Mouse (Mus musculus) embryonic facial prominence, embryonic 10.5 days (tissue): ENCODE measurements around the gene Gpr155. TPM values are rescaled to one million over a fixed set of nuclear protein-coding genes. Genes with fewer than 3 reads are reported as not detected.
A peak's percentile ranks its signal among the peaks of the same experiment; 100 is the strongest.

ENCODE experiments used
- DNase-seq: peaks from one replicate; pipeline ENCODE4 v3.0.0-alpha.2; 2017; ENCODE audit warnings: low spot score
- H3K27ac ChIP-seq: fragments of 300-500 bp; sonication (generic); replicated peaks from 2 replicates; pipeline ENCODE4 v1.5.1; 2016; ENCODE audit warnings: mild to moderate bottlenecking
- H3K27me3 ChIP-seq: fragments of 300-500 bp; sonication (generic); replicated peaks from 2 replicates; pipeline ENCODE4 v1.6.1; 2016; ENCODE audit warnings: low read depth, mild to moderate bottlenecking; ENCODE audit not compliant: poor library complexity, severe bottlenecking
- H3K36me3 ChIP-seq: fragments of 300-500 bp; sonication (generic); replicated peaks from 2 replicates; pipeline ENCODE4 v1.6.1; 2016; ENCODE audit warnings: mild to moderate bottlenecking, moderate library complexity
- H3K4me1 ChIP-seq: fragments of 300-500 bp; sonication (generic); 2 replicates; pipeline ENCODE4 v1.6.1; 2016
- H3K4me3 ChIP-seq: fragments of 300-500 bp; sonication (generic); 2 replicates; pipeline ENCODE4 v1.5.1; 2016; ENCODE audit warnings: mild to moderate bottlenecking, moderate library complexity
- H3K9me3 ChIP-seq: fragments of 300-500 bp; sonication (generic); 2 replicates; pipeline ENCODE4 v1.6.1; 2016; ENCODE audit warnings: mild to moderate bottlenecking
- WGBS: fragments of 180-500 bp; shearing (Covaris S2); methylation state at CpG from one replicate; pipeline ENCODE4 v1.1.7; 2016; 5-methylcytosine and 5-hydroxymethylcytosine counted together
- polyA plus RNA-seq: library from polyadenylated mRNA; unstranded; fragments of >200 nt; fragmentation: Nextera tagmentation; extraction: Ambion mirVana; gene quantifications from 2 replicates; pipeline ENCODE4 v1.2.1, GENCODE M21; 2016

Gpr155 gene
- 2.8 and 4.3 TPM in 2 replicates for polyA plus RNA-seq

DNA sequence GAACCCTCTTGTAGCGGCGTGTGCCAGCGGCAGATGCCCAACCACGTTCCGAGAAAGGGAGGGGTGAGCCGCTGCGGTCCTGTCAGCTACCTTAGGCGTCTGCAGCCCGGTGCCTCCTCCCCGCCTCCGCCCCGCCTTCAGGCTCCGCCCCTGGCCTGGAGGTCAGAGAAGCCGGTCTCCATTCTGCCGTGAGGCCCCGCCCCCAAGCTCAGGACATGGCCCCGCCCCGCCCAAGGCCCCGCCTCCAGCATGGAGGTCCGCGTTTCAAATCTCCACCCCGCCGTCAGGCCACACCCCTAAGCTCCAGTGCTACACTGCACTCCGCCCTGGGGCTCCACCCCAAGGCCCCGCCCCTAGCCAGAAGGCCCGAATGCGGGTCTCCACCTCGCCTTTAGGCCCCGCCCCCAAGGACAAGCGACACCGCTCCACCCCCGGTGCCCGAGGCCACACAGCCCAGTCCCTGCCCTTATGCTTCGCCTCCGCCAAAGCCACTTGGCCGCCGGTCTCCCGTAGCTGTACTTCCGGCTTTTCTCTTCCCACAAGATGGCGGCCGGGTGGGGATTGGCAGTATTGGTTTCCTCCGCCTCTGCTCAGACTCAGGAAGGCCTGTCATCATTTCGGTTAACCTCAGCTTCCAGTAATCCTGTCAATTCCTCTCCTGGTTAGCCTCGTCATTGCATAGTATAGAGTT lies at the start of gene Gpr155:
Gpr155 (minus strand) TSS at position 217 of the 691 bp plus-strand sequence.
- Histone ChIP-seq H3K27me3 (peaks cover 18% of the 10 kb centered on the region), H3K9me3 (no peaks in the 10 kb centered on the region), H3K4me1 (peaks cover 6% of the 10 kb centered on the region), H3K27ac (peak within 1 kb of the TSS; percentile 83), H3K4me3 (peak within 1 kb of the TSS; percentile 76), H3K36me3 (no peaks in the 10 kb centered on the region)
- peak; percentile 100 for DNase-seq
- 1% methylated on average over 44 of the region's 44 CpGs for WGBS

DNA sequence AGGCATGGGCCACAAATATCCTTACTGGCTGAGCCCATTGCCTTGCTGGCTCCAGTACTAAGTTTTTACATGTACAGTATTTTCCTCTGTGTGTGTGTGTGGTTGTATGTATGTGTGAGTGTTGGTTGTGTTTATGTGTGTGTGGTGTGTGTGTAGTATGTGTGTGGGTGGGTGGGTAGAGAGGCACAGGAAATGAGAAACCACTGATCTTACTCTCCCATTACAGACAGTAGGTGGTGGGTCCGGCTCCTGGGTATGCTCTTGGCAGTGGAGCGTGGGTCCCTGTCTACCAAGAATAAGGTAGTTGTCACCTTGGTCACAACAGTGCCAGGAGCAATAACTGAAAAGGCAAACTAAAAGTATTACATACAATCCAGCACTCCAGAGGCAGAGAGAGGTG lies 49.5 kb upstream of the Gpr155 start:
- Histone ChIP-seq H3K27ac (no peak overlapping the region), H3K27me3 (no peaks in the 10 kb centered on the region), H3K4me3 (no peak overlapping the region), H3K36me3 (peaks cover 83% of the 10 kb centered on the region), H3K9me3 (no peaks in the 10 kb centered on the region), H3K4me1 (peaks cover 21% of the 10 kb centered on the region)
- DNase-seq = no peak
- WGBS = 94% methylated on average over 2 of the region's 2 CpGs

DNA sequence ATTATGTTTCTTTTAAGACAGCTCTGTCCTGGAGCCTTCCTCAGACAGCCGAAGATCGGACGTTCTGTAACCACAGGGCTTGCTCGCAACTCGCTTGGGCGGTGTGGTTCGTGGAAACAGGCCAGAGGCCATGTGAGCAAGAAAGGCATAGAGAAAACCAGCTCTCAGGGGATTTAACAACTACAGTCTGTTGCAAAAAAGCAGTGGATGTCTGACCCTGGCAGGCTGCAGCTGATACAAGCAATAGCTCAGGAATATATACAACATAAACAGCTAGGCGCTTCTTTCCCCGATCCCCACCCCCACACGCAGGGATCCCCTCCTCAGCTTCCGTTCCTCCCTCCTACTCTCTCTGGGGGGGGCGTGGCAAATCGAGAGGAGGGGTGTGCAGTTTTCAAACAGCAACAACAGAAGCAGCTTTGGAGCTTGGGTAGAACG lies 45.6 kb upstream of the Gpr155 start:
- Histone ChIP-seq H3K4me3 (peak overlapping the region; percentile 40; the same call in 1 of the 2 replicates), H3K9me3 (no peaks in the 10 kb centered on the region)
- WGBS = 20% methylated on average over 14 of the region's 14 CpGs

DNA sequence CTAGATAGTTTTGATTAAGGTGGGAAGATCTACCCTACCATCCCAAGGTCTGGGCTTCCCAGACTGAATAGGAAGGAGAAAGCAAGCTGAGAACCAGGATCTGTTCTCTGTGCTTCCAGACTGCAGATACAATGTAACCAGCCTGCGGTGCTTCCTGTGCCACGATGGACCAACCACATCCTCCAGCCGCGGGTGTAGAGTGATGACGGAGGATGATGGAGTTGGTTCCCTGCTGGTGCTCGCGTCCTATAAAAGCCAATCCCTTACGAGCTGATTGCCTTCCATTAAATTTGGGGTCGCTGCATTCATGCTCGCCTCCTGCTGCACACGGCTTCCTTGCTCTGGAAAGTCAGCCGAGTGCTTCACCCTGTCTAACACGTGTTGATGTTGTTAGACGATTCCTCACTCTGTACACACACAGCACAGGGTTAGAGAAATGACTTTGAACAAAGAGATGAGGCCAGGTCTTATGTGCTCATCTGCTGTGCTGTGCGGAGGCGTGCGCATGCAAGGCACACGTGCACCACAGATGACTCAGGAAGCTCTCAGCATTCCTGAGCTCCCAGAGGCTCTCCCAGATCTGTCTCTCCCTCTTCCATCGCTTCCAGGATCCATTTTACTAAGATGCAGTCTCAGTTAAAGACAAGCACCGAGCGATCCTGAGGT lies 42.6 kb upstream of the Gpr155 start:
- Histone ChIP-seq H3K4me3 (no peak overlapping the region), H3K27ac (peak overlapping the region; percentile 26; the same call in 1 of the 2 replicates), H3K27me3 (no peaks in the 10 kb centered on the region), H3K9me3 (no peaks in the 10 kb centered on the region), H3K36me3 (peaks cover 24% of the 10 kb centered on the region), H3K4me1 (peaks cover 15% of the 10 kb centered on the region)
- 72% methylated on average over 21 of the region's 21 CpGs for WGBS
- peak; percentile 31 for DNase-seq

More for the DNA sequence above, 45.6 kb upstream of the Gpr155 start:
- Histone ChIP-seq H3K36me3 (peaks cover 50% of the 10 kb centered on the region), H3K27ac (peak overlapping the region; percentile 69), H3K27me3 (no peaks in the 10 kb centered on the region), H3K4me1 (peaks cover 14% of the 10 kb centered on the region)
- DNase-seq = peak; percentile 66

DNA sequence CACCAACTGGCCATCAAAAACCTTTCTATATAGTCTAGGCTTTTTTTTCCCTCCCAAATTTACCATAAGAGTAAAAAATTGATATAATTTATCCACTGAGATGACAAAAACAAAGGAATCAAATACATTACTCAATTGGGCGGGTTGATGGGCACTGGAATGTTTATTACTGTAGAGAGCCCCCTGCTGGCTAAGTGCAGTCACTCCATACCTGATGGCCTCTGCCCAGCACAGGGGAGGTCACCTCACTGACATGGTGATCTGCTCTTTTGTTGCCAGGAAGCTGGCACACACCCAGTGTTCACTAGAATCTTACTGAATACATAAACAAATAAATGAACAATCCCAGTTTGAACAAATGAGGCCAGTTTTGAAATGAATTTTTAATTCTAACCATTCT lies 40.9 kb upstream of the Gpr155 start:
- 38% methylated on average over 1 of the region's 1 CpGs for WGBS
- peaks cover 14% of the 10 kb centered on the region for H3K4me1 ChIP-seq
- peak; percentile 52 for DNase-seq
- 0 out of 2 replicates have a peak, but pooled peaks cover 11% of the 10 kb centered on the region for H3K36me3 ChIP-seq
- H3K27ac ChIP-seq = no peak overlapping the region
- no peaks in the 10 kb centered on the region for H3K9me3 ChIP-seq
- H3K4me3 ChIP-seq = no peak overlapping the region
- no peaks in the 10 kb centered on the region for H3K27me3 ChIP-seq

DNA sequence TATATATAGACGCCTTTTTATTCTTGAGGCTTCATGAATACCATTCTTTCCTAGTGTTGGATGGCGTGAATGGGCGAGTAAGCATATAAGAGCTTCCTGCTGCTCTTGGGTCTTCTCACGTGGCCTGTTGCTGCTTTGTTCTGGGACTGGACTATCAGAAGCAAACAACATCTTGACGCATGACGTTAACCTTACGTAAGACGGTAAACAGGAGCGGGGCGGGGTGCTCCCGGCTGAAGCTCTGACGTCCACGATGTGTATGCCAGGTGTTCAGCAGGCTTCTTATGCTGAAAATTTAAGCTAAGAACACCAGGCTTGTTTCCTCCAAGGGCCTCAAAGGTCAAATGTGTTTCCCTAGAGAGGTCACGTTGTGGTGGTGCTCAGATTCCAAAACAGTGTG lies 39.5 kb upstream of the Gpr155 start:
- Histone ChIP-seq H3K9me3 (no peaks in the 10 kb centered on the region), H3K27me3 (no peaks in the 10 kb centered on the region), H3K4me1 (peaks cover 5% of the 10 kb centered on the region), H3K27ac (no peak overlapping the region), H3K36me3 (no peaks in the 10 kb centered on the region), H3K4me3 (no peak overlapping the region)
- DNase-seq = no peak
- 76% methylated on average over 14 of the region's 14 CpGs for WGBS

DNA sequence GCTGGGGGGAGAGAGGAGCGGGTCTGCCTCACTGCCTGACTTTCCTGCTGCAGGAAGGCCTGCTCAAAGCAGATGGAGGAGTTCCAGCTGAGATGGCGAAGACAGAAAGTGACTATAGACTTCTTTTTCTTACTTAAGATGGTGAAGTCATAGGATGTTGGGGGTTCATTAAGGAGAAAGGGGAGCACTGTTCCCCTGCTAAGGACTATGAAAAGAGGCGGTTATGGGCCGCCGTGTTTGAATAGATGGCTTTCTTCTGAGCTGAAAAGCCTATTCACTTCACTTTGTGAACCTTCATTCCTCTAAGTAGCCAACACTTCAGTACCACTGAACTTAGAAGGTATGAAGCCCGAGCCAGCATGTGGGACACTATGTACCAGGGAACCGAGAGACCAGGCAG lies 33.4 kb upstream of the Gpr155 start:
- Histone ChIP-seq H3K27ac (no peak overlapping the region), H3K4me3 (no peak overlapping the region), H3K27me3 (no peaks in the 10 kb centered on the region; the same call in 1 of the 2 replicates), H3K4me1 (peaks cover 5% of the 10 kb centered on the region; the same call in 1 of the 2 replicates), H3K36me3 (no peaks in the 10 kb centered on the region), H3K9me3 (no peaks in the 10 kb centered on the region)
- 56% methylated on average over 7 of the region's 7 CpGs for WGBS
- no peak for DNase-seq

DNA sequence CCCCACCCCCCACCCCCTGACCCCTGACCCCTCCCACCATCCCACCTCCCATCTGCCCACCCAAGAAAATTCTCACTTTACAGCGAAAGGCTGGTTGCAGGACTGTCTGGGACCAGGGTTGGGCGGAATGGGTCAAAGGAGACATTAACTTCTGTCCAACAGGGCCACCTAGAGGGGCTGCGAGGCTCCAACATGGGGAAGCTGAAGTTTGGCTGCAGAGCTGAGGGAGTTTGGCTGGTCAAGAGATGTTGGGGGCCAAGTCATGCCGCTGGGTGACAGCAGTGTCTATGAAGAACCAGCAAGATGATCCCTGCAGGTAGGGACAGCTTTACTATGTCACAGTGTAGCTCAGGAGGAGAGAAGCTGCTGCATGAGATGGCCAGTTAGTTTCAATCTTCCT lies 32.9 kb upstream of the Gpr155 start:
- 39% methylated on average over 4 of the region's 4 CpGs for WGBS
- Histone ChIP-seq H3K27ac (no peak overlapping the region), H3K36me3 (no peaks in the 10 kb centered on the region), H3K4me3 (no peak overlapping the region), H3K9me3 (no peaks in the 10 kb centered on the region), H3K4me1 (peaks cover 5% of the 10 kb centered on the region; the same call in 1 of the 2 replicates), H3K27me3 (no peaks in the 10 kb centered on the region; the same call in 1 of the 2 replicates)
- DNase-seq = peak; percentile 37

DNA sequence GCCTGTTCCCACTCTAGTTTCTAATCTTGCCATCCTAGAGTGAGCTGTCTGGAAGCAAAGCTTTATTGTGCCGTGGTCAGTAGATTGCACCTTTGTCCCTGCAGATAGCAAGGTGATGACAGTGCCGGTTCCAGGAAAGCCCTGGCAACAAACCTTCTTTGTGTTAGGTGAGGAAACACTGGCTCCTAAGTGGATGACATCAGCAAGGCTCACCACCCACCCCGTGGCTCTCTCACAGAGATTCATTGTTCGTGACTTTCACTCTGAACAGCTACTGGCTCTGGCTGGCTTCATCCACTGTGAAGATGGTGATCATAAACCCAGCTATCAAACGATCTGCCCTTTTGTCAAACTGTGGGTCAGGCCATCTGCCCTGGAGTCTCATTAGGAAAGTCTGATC lies 29.5 kb upstream of the Gpr155 start:
- Histone ChIP-seq H3K9me3 (no peaks in the 10 kb centered on the region), H3K4me3 (no peak overlapping the region), H3K4me1 (peaks cover 5% of the 10 kb centered on the region; the same call in 1 of the 2 replicates), H3K27ac (no peak overlapping the region), H3K27me3 (no peaks in the 10 kb centered on the region; the same call in 1 of the 2 replicates), H3K36me3 (no peaks in the 10 kb centered on the region)
- no peak for DNase-seq
- WGBS = 44% methylated on average over 5 of the region's 5 CpGs

DNA sequence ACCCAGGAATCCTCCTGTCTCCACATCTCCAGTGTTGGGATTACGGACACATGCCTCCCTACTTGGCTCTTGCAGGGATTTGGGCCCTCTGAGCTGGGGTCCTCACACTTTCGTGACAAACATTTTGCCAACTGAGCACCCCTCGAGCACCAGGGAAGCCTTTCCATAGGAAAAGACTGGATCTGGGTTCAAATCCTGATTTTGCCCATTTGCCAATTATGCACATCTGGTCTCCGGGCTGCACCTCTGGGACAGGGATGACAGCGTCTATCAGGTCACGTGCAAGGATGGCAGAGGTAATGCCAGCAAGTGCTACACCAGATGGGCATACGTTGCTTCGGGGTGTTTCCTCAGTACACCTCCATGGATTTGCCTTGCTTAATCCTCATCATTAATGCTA lies 23.7 kb upstream of the Gpr155 start:
- 94% methylated on average over 8 of the region's 8 CpGs for WGBS
- no peaks in the 10 kb centered on the region for H3K4me1 ChIP-seq
- no peaks in the 10 kb centered on the region for H3K27me3 ChIP-seq
- H3K4me3 ChIP-seq = no peak overlapping the region
- H3K36me3 ChIP-seq = no peaks in the 10 kb centered on the region
- DNase-seq = no peak
- H3K9me3 ChIP-seq = no peaks in the 10 kb centered on the region
- no peak overlapping the region for H3K27ac ChIP-seq

DNA sequence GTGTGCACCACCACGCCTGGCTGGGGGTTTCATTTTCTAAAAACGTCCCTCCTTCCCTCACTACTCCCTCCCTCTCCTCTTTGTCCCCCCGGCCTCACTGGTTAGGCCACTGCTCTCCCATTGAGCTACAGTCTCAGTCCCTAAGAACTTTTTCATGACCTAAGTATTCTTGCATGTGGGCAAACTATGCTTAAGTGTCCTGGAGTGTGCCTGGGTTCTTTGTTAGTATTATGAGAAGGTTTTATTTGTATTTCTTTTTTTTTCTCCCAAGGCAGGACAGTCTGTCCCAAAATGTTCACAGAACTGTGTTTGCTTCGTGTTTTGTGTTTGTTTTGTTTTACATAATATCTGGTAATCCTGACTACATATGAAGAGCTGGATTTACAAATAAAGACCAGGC lies 21.3 kb upstream of the Gpr155 start:
- Histone ChIP-seq H3K4me3 (no peak overlapping the region), H3K27ac (no peak overlapping the region), H3K9me3 (no peaks in the 10 kb centered on the region), H3K4me1 (no peaks in the 10 kb centered on the region), H3K27me3 (no peaks in the 10 kb centered on the region), H3K36me3 (no peaks in the 10 kb centered on the region)
- WGBS = 68% methylated on average over 4 of the region's 4 CpGs
- DNase-seq = no peak

DNA sequence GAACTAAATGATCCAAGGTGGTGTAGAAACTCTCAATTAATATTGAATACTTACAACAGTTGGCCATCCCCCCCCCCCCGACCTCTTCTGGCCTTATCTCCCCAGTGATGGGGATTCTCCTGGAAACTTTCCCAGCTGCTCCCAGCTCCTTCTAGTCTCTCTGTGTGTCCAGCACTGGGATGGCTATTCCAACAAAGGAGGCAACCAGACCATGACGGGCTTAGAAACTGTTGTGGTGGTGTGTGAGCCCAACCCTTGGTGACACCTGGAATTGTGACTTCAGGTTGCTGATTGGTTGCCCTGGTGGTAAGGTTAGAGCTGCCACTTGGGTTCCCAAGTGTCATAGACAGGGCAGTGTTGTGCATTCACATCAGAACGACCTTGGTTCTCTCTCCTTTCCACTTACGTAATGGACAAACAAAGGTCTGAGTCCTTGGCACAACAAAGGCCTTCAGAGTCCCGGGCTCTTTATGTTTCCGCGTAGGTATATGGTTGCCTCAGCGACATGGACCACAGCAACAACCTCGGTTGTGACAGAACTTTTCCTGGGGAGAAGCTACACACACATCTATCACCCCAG lies 20.1 kb upstream of the Gpr155 start:
- Histone ChIP-seq H3K9me3 (no peaks in the 10 kb centered on the region), H3K27ac (no peak overlapping the region), H3K4me1 (0 out of 2 replicates have a peak, but pooled peaks cover 3% of the 10 kb centered on the region), H3K36me3 (no peaks in the 10 kb centered on the region), H3K27me3 (no peaks in the 10 kb centered on the region), H3K4me3 (no peak overlapping the region)
- 90% methylated on average over 9 of the region's 9 CpGs for WGBS
- no peak for DNase-seq
